Mouse (Mus musculus) limb, embryonic 13.5 days (tissue): ENCODE results near the gene Gm15217. TPM values are rescaled to one million over a fixed set of nuclear protein-coding genes. Genes with fewer than 3 reads are reported as not detected.

ENCODE experiments used
- ATAC-seq: fragments of 200-750 bp; cut with Nextera tagmentation; 2 replicates; pipeline ENCODE4 v1.8.0; 2017; ENCODE audit warnings: low read depth, moderate number of reproducible peaks, moderate TSS enrichment; ENCODE audit not compliant: low FRiP score
- H3K27ac ChIP-seq: fragments of 300-500 bp; sonication (generic); 2 replicates; pipeline ENCODE4 v1.5.1; 2015; ENCODE audit warnings: inconsistent platforms, mild to moderate bottlenecking, moderate library complexity
- H3K27me3 ChIP-seq: fragments of 300-500 bp; sonication (generic); 2 replicates; pipeline ENCODE4 v1.6.1; 2015; ENCODE audit warnings: mild to moderate bottlenecking, inconsistent platforms
- H3K36me3 ChIP-seq: fragments of 300-500 bp; sonication (generic); 2 replicates; pipeline ENCODE4 v1.6.1; 2015; ENCODE audit warnings: inconsistent platforms, mild to moderate bottlenecking, moderate library complexity
- H3K4me1 ChIP-seq: fragments of 300-500 bp; sonication (generic); 2 replicates; pipeline ENCODE4 v1.6.1; 2015; ENCODE audit warnings: inconsistent platforms
- H3K4me2 ChIP-seq: fragments of 300-500 bp; sonication (generic); replicated peaks from 2 replicates; pipeline ENCODE4 v1.6.1; 2015; ENCODE audit warnings: inconsistent platforms, mild to moderate bottlenecking, moderate library complexity
- H3K4me3 ChIP-seq: fragments of 300-500 bp; sonication (generic); 2 replicates; pipeline ENCODE4 v1.5.1; 2015; ENCODE audit warnings: moderate library complexity, mild to moderate bottlenecking, inconsistent platforms
- H3K9ac ChIP-seq: fragments of 300-500 bp; sonication (generic); 2 replicates; pipeline ENCODE4 v1.6.1; 2015; ENCODE audit warnings: mild to moderate bottlenecking, inconsistent platforms
- H3K9me3 ChIP-seq: fragments of 300-500 bp; sonication (generic); 2 replicates; pipeline ENCODE4 v1.6.1; 2016; ENCODE audit warnings: inconsistent platforms
- WGBS: fragments of 180-500 bp; shearing (Covaris S2); methylation state at CpG from one replicate; pipeline ENCODE4 v1.1.7; 2015; 5-methylcytosine and 5-hydroxymethylcytosine counted together
- polyA plus RNA-seq: library from polyadenylated mRNA; unstranded; fragments of >200 nt; fragmentation: Nextera tagmentation; extraction: Ambion mirVana; gene quantifications from 2 replicates; pipeline ENCODE4 v1.2.1, GENCODE M21; 2015

Gm15217 gene
- polyA plus RNA-seq, 1 experiment from 2014 or later: 0.34 TPM

GRCm38 (mm10) chr14:46385701-46386477 lies 6.7 kb downstream of the Gm15217 start:
- peaks cover 14% of the 10 kb centered on the region for H3K36me3 ChIP-seq
- no peak for ATAC-seq
- H3K4me2 ChIP-seq: peak overlapping the region; percentile 87
- WGBS: under 1% methylated on average over 39 of the region's 39 CpGs
- H3K9ac ChIP-seq: peak overlapping the region; percentile 72
- peaks cover 23% of the 10 kb centered on the region for H3K27me3 ChIP-seq
- H3K4me3 ChIP-seq: peak overlapping the region; percentile 61
- H3K27ac ChIP-seq: peak overlapping the region; percentile 83
- H3K9me3 ChIP-seq: no peaks in the 10 kb centered on the region
- H3K4me1 ChIP-seq: peaks cover 75% of the 10 kb centered on the region

DNA sequence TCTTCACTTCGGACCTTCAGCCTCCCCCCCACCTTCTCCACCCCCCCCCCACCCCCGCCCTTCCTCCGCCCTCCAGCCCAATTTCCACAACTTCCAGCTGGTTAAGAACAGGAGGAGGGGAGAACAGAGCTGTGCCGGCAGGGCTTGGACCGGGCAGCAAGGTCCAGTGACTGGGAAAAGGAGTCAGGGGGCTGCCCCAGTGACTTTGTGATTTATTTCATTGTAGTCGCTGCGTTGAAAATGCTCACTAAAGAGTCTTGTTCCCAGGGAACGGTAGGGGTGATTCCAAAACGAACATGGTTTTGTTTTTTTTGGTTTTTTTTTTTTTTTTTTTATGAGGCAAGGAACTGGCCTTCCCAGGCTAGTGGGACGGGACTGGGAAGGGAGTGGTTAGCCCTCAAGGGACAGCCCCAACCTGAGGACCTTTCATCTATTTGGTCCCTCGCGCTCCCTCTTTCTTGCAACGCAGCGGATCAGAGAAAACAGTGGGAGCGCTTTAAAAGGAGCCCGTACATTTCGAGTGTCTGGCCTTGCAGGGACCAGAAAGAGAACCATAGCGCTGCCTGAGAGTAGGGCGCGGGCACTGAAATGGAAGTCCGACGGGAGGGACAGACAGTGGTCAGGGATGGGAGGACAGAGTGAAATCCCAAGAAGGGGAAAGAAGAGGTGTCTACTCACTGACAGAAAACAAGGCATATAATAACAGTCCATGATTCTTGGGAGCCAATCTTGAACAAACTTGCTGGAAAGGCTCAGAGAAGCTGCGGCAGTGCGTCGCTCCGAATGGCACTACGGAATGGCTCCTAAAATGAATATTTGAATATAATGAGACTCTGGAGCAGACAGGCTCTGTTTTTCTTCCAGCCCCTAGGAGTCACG lies 7.5 kb downstream of the Gm15217 start:
- no peak for ATAC-seq
- Histone ChIP-seq H3K4me3 (peak overlapping the region; percentile 61), H3K27me3 (peaks cover 29% of the 10 kb centered on the region), H3K9ac (peak overlapping the region; percentile 73), H3K9me3 (no peaks in the 10 kb centered on the region), H3K27ac (peak overlapping the region; percentile 83), H3K4me2 (peak overlapping the region; percentile 87), H3K36me3 (peaks cover 14% of the 10 kb centered on the region), H3K4me1 (peaks cover 68% of the 10 kb centered on the region)
- under 1% methylated on average over 28 of the region's 28 CpGs for WGBS

DNA sequence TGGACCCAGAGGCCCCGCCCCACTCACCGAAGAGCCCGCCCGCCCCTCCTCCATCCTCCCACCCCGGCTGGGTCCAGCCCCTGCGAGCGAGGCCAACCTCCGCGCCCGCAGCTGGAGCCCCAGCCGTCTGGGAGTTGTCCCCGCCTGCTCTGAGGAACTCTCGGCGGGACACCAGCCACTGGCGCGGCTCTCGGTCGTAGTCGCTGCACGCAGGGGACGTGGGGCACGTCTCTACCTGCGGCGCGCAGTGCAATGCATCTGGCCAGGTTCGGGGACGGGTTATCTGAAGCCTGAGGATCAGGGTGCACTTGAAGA lies 8.1 kb downstream of the Gm15217 start:
- Histone ChIP-seq H3K36me3 (peaks cover 14% of the 10 kb centered on the region), H3K27ac (peak overlapping the region; percentile 85), H3K9ac (peak overlapping the region; percentile 73), H3K4me1 (peaks cover 62% of the 10 kb centered on the region), H3K27me3 (peaks cover 35% of the 10 kb centered on the region), H3K4me3 (peak overlapping the region; percentile 61), H3K4me2 (peak overlapping the region; percentile 87), H3K9me3 (no peaks in the 10 kb centered on the region)
- peak; percentile 79 for ATAC-seq
- under 1% methylated on average over 27 of the region's 27 CpGs for WGBS

DNA sequence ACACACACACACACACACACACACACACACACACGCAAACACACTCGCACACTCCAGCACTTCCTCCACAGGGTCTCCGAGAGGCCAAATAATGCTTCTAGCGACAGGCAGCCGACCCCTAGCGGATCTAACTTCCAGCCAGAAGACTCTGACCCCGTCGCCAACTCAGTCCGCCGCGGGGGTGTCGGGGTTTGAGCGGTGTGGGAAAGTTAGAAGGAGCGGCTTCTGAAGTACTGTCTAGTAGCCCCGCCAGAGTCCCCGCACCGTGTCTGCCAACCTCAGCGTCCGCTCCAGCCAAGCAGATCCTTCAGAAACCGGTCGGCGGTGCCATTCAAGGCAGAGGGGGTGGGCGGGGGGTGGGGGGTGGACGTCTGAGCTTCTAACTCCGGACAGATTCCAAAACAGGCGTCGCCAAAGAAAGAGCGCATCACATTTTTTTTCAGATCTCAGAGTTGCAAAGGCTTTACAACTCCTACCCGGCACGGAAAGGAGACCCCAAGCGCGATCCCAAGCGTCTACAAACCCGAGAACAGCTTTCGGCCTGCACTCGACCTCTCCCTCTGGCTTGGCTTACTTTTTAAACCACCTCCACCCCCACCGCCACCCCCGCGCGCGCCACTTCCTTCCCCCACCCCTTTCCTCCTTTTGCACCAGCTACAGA lies 8.7 kb downstream of the Gm15217 start:
- WGBS: under 1% methylated on average over 41 of the region's 41 CpGs
- peak overlapping the region; percentile 85 for H3K27ac ChIP-seq
- ATAC-seq: peak; percentile 24
- peaks cover 11% of the 10 kb centered on the region for H3K36me3 ChIP-seq
- no peaks in the 10 kb centered on the region for H3K9me3 ChIP-seq
- H3K4me3 ChIP-seq: peak overlapping the region; percentile 61
- H3K27me3 ChIP-seq: peaks cover 38% of the 10 kb centered on the region
- peak overlapping the region; percentile 73 for H3K9ac ChIP-seq
- peaks cover 56% of the 10 kb centered on the region for H3K4me1 ChIP-seq
- H3K4me2 ChIP-seq: peak overlapping the region; percentile 87

DNA sequence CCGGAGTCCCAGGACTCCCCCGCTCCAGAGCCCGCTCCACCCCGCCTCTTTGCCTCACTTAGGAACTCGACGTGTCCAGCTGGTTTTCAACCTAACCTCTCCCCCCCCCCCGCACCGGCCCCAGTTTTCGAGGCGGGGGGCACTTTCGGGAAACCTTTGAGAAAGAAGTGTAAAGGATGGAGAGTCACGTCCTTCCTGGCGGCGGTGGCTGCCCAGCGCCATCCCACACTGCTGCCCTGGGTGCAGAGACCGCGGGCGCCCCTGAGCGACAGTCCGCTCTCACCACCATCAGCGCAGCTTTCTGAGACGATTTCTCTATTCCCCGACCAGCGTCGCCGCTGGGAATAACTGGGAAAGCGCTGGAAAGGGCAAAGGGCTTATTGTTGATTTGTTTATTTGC lies 9.4 kb downstream of the Gm15217 start:
- WGBS: under 1% methylated on average over 27 of the region's 27 CpGs
- ATAC-seq: no peak
- peaks cover 8% of the 10 kb centered on the region for H3K36me3 ChIP-seq
- H3K9ac ChIP-seq: peak overlapping the region; percentile 73
- H3K27ac ChIP-seq: peak overlapping the region; percentile 85
- H3K4me3 ChIP-seq: peak overlapping the region; percentile 61
- peak overlapping the region; percentile 87 for H3K4me2 ChIP-seq
- peaks cover 53% of the 10 kb centered on the region for H3K4me1 ChIP-seq
- H3K27me3 ChIP-seq: peaks cover 34% of the 10 kb centered on the region
- no peaks in the 10 kb centered on the region for H3K9me3 ChIP-seq

- ATAC-seq: no peak
- peaks cover 44% of the 10 kb centered on the region for H3K4me1 ChIP-seq
- H3K4me3 ChIP-seq: peak overlapping the region; percentile 61
- H3K27ac ChIP-seq: peak overlapping the region; percentile 40; the same call in 1 of the 2 replicates
- peaks cover 34% of the 10 kb centered on the region for H3K27me3 ChIP-seq
- no peaks in the 10 kb centered on the region for H3K9me3 ChIP-seq
- WGBS: 2% methylated on average over 24 of the region's 24 CpGs
- H3K4me2 ChIP-seq: peak overlapping the region; percentile 87
- H3K9ac ChIP-seq: peak overlapping the region; percentile 73
- H3K36me3 ChIP-seq: no peaks in the 10 kb centered on the region
These were observed 10.4 kb downstream of the Gm15217 start for GRCm38 (mm10) chr14:46389438-46390248.

DNA sequence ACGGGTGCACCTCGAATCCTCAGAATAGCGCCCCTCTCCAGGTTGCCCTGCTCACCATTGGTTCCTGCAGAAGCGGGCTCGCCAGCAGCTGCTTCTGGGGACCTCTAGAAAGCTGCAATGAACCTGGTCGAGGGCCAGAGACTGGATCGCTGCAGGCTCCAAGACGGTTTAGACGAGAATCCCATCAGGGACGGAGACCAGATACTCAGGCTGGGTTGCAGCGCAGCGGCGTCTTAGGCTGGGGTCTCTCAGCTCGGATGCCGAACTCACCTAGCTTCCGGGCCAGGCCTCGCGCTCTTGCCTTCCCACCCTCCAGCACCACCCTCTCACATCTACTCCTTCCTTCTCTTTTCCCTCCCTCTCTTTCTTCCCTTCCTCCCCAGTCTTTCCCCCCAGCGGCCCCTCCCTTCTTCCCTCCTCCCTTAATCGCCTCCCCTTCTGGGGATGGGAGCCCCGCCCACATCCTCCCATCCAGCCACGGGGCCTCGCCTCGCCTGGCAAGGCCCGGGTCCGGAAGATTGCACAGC lies 11.1 kb downstream of the Gm15217 start, which contains the start of gene Bmp4:
Gene Bmp4 (minus strand): TSS at position 421 of the 527 bp plus-strand sequence.
- Histone ChIP-seq H3K4me1 (peaks cover 37% of the 10 kb centered on the region), H3K4me2 (peak within 1 kb of the TSS; percentile 87), H3K36me3 (no peaks in the 10 kb centered on the region), H3K27ac (peak within 1 kb of the TSS; percentile 40; the same call in 1 of the 2 replicates), H3K4me3 (peak within 1 kb of the TSS; percentile 61), H3K9ac (peak within 1 kb of the TSS; percentile 73), H3K27me3 (peaks cover 34% of the 10 kb centered on the region), H3K9me3 (no peaks in the 10 kb centered on the region)
- under 1% methylated on average over 26 of the region's 26 CpGs for WGBS
- peak; percentile 28 for ATAC-seq

GRCm38 (mm10) chr14:46391621-46392170 lies 12.5 kb downstream of the Gm15217 start:
- WGBS: 45% methylated on average over 6 of the region's 6 CpGs
- peaks cover 35% of the 10 kb centered on the region for H3K27me3 ChIP-seq
- H3K4me2 ChIP-seq: no peak overlapping the region
- no peak overlapping the region for H3K4me3 ChIP-seq
- H3K9me3 ChIP-seq: no peaks in the 10 kb centered on the region
- H3K36me3 ChIP-seq: no peaks in the 10 kb centered on the region
- no peak overlapping the region for H3K9ac ChIP-seq
- ATAC-seq: no peak
- peaks cover 27% of the 10 kb centered on the region for H3K4me1 ChIP-seq
- H3K27ac ChIP-seq: no peak overlapping the region

DNA sequence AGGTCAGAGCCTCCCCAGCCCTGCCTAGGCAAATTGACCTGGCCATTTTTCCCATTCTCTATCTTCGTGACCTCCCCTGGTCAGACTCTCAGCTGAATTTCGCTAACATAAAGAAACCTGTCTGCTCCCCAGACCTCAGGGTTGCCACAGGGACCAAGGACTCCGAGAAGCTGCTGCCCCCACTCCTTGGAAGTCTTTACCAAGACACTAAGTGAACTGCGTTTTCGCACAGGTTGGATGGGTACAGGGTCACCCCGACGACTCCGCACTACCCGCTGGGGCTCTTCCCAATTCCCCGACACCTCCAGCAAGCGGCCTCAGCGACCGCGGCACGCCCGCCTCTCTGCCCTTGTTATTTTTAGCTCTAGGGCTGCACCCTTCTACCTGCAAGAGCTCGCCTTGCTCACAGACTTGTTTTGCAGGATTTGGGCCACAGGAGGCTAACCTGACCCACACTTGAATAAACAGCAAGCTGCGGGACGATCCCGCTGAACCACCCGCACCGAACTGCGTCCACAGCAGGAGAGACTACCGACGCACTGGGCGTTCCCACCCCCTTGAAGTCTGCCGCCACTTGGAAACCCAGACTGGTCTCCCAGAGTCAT lies 19.0 kb downstream of the Gm15217 start:
- Histone ChIP-seq H3K36me3 (no peaks in the 10 kb centered on the region), H3K27me3 (peaks cover 28% of the 10 kb centered on the region), H3K4me1 (peaks cover 20% of the 10 kb centered on the region), H3K9ac (peak overlapping the region; percentile 53), H3K27ac (no peak overlapping the region), H3K9me3 (no peaks in the 10 kb centered on the region), H3K4me3 (peak overlapping the region; percentile 37), H3K4me2 (peak overlapping the region; percentile 66)
- 2% methylated on average over 27 of the region's 27 CpGs for WGBS
- no peak for ATAC-seq

DNA sequence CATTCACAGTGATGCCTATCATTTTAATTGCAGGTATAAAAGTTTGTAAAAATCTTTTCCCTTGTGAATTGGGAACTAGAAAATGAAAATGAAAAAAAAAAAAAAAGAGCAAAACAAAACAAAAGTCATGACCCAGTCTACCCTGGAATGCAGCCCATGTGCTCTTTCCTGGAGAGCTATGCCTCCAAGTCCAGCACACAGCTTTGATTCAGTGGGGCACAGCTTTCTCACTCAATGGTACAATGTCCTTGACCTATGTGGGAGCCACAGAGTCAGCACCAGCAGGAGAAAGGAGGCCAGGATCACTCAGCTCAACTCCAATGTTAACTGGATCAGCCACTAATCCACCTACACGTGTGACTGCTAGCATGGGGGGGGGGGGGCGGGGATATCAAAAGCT lies 20.7 kb downstream of the Gm15217 start:
- WGBS: 46% methylated on average over 2 of the region's 2 CpGs
- Histone ChIP-seq H3K4me2 (no peak overlapping the region), H3K27me3 (peaks cover 28% of the 10 kb centered on the region), H3K4me1 (peaks cover 20% of the 10 kb centered on the region), H3K36me3 (no peaks in the 10 kb centered on the region), H3K27ac (no peak overlapping the region), H3K4me3 (no peak overlapping the region), H3K9ac (no peak overlapping the region), H3K9me3 (no peaks in the 10 kb centered on the region)
- ATAC-seq: no peak
